Mouse (Mus musculus): Measurements from ENCODE around the gene Wdr73. TPM values are rescaled to one million over a fixed set of nuclear protein-coding genes. Genes with fewer than 3 reads are reported as not detected.
"Not testable (repeated sequence)": the region's sequence is repeated elsewhere in the genome, so short reads cannot be mapped to it uniquely, and the experiment has no call there.

Gene Wdr73
- polyA plus RNA-seq (2015; fragmentation: Nextera tagmentation; extraction: Ambion mirVana), result 9.3 and 9.6 TPM in 2 replicates

DNA sequence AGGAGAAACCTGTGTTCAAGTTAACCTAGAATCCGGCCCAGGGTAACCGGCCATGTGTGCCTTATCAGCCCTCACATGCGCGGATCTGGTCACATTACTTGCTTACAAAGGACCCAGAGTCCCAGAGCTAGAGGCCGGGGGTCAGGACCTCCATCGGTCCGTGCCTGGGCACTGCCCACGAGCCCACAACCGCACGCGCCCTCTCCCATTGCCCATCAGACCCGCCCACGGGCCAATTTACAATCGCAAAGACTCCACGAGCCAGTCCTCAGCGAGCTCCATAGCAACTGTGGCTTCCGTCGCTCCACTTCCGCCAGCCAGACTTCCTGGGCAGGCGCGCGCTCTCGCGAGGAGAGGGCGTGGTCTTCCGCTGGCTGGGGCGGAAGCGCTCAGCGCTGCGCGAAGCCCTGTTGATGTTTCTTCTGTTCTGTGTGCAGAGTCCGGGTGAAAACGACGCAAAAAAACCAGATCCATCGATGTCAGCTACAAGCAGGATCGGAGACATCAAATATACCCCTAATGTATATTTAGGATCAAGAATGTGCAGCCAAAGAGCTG lies at the start of gene Wdr73:
TSS of gene Wdr73 (minus strand) at position 326 of the 558 bp plus-strand sequence.
- ATAC-seq, result peak; percentile 92
- Histone ChIP-seq H3K4me2 (replicated peaks; ENCODE audit: low read depth) (peak within 1 kb of the TSS; percentile 80), H3K36me3 (ENCODE audit: control insufficient read depth, insufficient read depth) (peaks cover 21% of the 10 kb centered on the region; the same call in 1 of the 2 replicates), H3K27me3 (replicated peaks; ENCODE audit: control insufficient read depth, insufficient read depth, low read length) (no peaks in the 10 kb centered on the region), H3K4me3 (ENCODE audit: low read depth, low read length) (peak within 1 kb of the TSS; percentile 76), H3K4me1 (replicated peaks; ENCODE audit: control insufficient read depth, insufficient read depth, low read length) (0 out of 2 replicates have a peak, but pooled peaks cover 2% of the 10 kb centered on the region), H3K9me3 (ENCODE audit: control insufficient read depth) (no peaks in the 10 kb centered on the region), H3K9ac (ENCODE audit: low read depth, low read length) (peak within 1 kb of the TSS; percentile 65), H3K27ac (ENCODE audit: low read depth, low read length) (peak within 1 kb of the TSS; percentile 63)
- no peak for TF ChIP-seq CTCF (IDR thresholded peaks at IDR 0.05; ENCODE audit: low read depth)
- WGBS, result under 1% methylated on average over 36 of the region's 36 CpGs

- no peaks in the 10 kb centered on the region for H3K9me3 ChIP-seq (ENCODE audit: control insufficient read depth)
- peak within 1 kb of the TSS; percentile 65 for H3K27ac ChIP-seq (ENCODE audit: low read depth, low read length)
- H3K4me1 ChIP-seq (replicated peaks; ENCODE audit: control insufficient read depth, insufficient read depth, low read length), result peaks cover 4% of the 10 kb centered on the region; the same call in 1 of the 2 replicates
- peak within 1 kb of the TSS; percentile 76 for H3K4me2 ChIP-seq (replicated peaks; ENCODE audit: low read depth)
- peak; percentile 34 for TF ChIP-seq CTCF (IDR thresholded peaks at IDR 0.05; ENCODE audit: low read depth)
- 2% methylated on average over 44 of the region's 44 CpGs for WGBS
- H3K9ac ChIP-seq (ENCODE audit: low read depth, low read length), result peak within 1 kb of the TSS; percentile 88
- H3K4me3 ChIP-seq (ENCODE audit: low read depth, low read length), result peak within 1 kb of the TSS; percentile 94
- peak; percentile 99 for ATAC-seq
- H3K36me3 ChIP-seq (ENCODE audit: control insufficient read depth, insufficient read depth), result no peaks in the 10 kb centered on the region
- H3K27me3 ChIP-seq (replicated peaks; ENCODE audit: control insufficient read depth, insufficient read depth, low read length), result no peaks in the 10 kb centered on the region
Measured at GRCm38 (mm10) chr7:80947445-80948350, 46.6 kb upstream of the Wdr73 start, which contains the start of gene Sec11a. Gene Sec11a (minus strand): TSS chr7:80947780.

DNA sequence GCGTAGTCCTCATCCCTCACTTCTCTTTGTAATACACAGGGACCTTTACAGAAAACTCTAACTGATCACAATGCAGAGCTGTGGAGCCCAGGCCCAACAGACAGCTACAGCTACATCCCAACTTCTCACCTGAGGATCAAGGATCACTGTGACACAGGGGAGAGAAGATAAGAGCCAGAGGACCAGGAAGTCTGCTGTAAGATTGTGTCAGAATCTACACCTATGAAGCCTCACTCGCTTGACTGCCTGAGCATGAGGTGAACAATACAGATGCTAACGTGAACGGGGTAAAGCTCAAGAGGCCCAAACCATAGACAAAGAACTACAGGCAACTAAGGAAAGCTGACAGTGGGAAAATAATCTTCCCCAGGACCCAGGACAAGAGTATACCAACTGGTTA lies 38.7 kb upstream of the Wdr73 start:
- no peaks in the 10 kb centered on the region for H3K4me1 ChIP-seq (replicated peaks; ENCODE audit: control insufficient read depth, insufficient read depth, low read length)
- H3K9ac ChIP-seq (ENCODE audit: low read depth, low read length), result no peak overlapping the region
- H3K27me3 ChIP-seq (replicated peaks; ENCODE audit: control insufficient read depth, insufficient read depth, low read length), result no peaks in the 10 kb centered on the region
- ATAC-seq, result peak; percentile 67
- H3K27ac ChIP-seq (ENCODE audit: low read depth, low read length), result no peak overlapping the region
- no peak overlapping the region for H3K4me3 ChIP-seq (ENCODE audit: low read depth, low read length)
- peaks cover 4% of the 10 kb centered on the region; the same call in 1 of the 2 replicates for H3K36me3 ChIP-seq (ENCODE audit: control insufficient read depth, insufficient read depth)
- WGBS, result 63% methylated on average over 4 of the region's 4 CpGs
- no peak for TF ChIP-seq CTCF (IDR thresholded peaks at IDR 0.05; ENCODE audit: low read depth)
- H3K4me2 ChIP-seq (replicated peaks; ENCODE audit: low read depth), result no peak overlapping the region
- no peaks in the 10 kb centered on the region for H3K9me3 ChIP-seq (ENCODE audit: control insufficient read depth)

GRCm38 (mm10) chr7:80937304-80937666 lies 36.2 kb upstream of the Wdr73 start:
- 0 out of 2 replicates have a peak, but pooled peaks have one; percentile 21 for ATAC-seq
- not testable (repeated sequence) for H3K27ac ChIP-seq (ENCODE audit: low read depth, low read length); H3K9ac ChIP-seq (ENCODE audit: low read depth, low read length); H3K4me1 ChIP-seq (replicated peaks; ENCODE audit: control insufficient read depth, insufficient read depth, low read length); H3K4me3 ChIP-seq (ENCODE audit: low read depth, low read length); H3K9me3 ChIP-seq (ENCODE audit: control insufficient read depth); H3K4me2 ChIP-seq (replicated peaks; ENCODE audit: low read depth); H3K27me3 ChIP-seq (replicated peaks; ENCODE audit: control insufficient read depth, insufficient read depth, low read length)
- peaks cover 23% of the 10 kb centered on the region for H3K36me3 ChIP-seq (ENCODE audit: control insufficient read depth, insufficient read depth)

GRCm38 (mm10) chr7:80936617-80937303 lies 35.7 kb upstream of the Wdr73 start:
- peak; percentile 9; the same call in 1 of the 2 replicates for ATAC-seq
- H3K4me3 ChIP-seq (ENCODE audit: low read depth, low read length); H3K9ac ChIP-seq (ENCODE audit: low read depth, low read length); H3K9me3 ChIP-seq (ENCODE audit: control insufficient read depth); H3K4me1 ChIP-seq (replicated peaks; ENCODE audit: control insufficient read depth, insufficient read depth, low read length); H3K27me3 ChIP-seq (replicated peaks; ENCODE audit: control insufficient read depth, insufficient read depth, low read length); H3K27ac ChIP-seq (ENCODE audit: low read depth, low read length); H3K4me2 ChIP-seq (replicated peaks; ENCODE audit: low read depth): not testable (repeated sequence)
- peaks cover 28% of the 10 kb centered on the region for H3K36me3 ChIP-seq (ENCODE audit: control insufficient read depth, insufficient read depth)
- WGBS, result 28% methylated on average over 7 of the region's 7 CpGs

DNA sequence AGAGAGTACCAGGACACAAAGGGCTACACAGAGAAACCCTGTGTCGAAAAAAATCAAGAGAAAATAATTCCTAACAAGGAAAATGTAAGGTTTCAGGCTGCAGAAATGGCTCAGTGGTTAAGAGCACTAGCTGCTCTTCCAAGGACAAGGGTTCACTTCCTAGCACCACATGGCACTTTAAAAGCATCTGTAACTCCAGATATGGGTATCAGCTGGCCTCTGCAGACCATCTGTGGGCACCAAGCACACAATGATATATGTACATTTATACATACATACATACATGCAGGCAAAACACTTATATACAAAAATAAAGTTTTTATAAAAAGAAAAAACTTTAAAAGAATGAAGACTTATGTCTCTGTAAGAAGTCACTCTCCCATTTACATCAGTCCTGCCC lies 34.8 kb upstream of the Wdr73 start:
- H3K4me3 ChIP-seq (ENCODE audit: low read depth, low read length), result no peak overlapping the region
- no peaks in the 10 kb centered on the region for H3K9me3 ChIP-seq (ENCODE audit: control insufficient read depth)
- H3K4me2 ChIP-seq (replicated peaks; ENCODE audit: low read depth), result no peak overlapping the region
- no peak overlapping the region for H3K9ac ChIP-seq (ENCODE audit: low read depth, low read length)
- no peaks in the 10 kb centered on the region for H3K27me3 ChIP-seq (replicated peaks; ENCODE audit: control insufficient read depth, insufficient read depth, low read length)
- H3K27ac ChIP-seq (ENCODE audit: low read depth, low read length), result no peak overlapping the region
- WGBS, result 91% methylated on average over 1 of the region's 1 CpGs
- H3K4me1 ChIP-seq (replicated peaks; ENCODE audit: control insufficient read depth, insufficient read depth, low read length), result no peaks in the 10 kb centered on the region
- peaks cover 37% of the 10 kb centered on the region for H3K36me3 ChIP-seq (ENCODE audit: control insufficient read depth, insufficient read depth)
- ATAC-seq, result no peak
- TF ChIP-seq CTCF (IDR thresholded peaks at IDR 0.05; ENCODE audit: low read depth), result no peak

Data from intestine, postnatal 0 days (tissue).